In genomic region chr6:146228048-146228447, GRCm38 (mm10) we compare ENCODE assay signal across 16 mouse cellular contexts.
"Had no signal": no experiment of that assay in that cellular context is flagged by ENCODE, and none has a peak within 500 bp of the region (broad histone marks: within the 10 kb centered on the region; RNA-seq: fewer than 3 reads in every experiment).

No protein-coding gene starts in this region.

- ATAC-seq: inflammation-experienced regulatory T-cells, adult 6 months; intestine, postnatal 0 days had no signal

- H3K4me3 ChIP-seq: left cerebral cortex, adult 2 months; limb, embryonic 15.5 days; megakaryocyte, embryonic 14.5 days; myocyte had no signal

- H3K4me2 ChIP-seq: limb, embryonic 15.5 days; lung, embryonic 14.5 days had no signal

- DNase-seq: kidney, adult 8-10 months; kidney, postnatal 25 days; lung, embryonic 14.5 days; lung, postnatal 10 days; lung, postnatal 4 days; midbrain, embryonic 14.5 days; right cerebral cortex, postnatal 4 days; spleen, adult 18-20 months; thymus, adult 2 months; thymus, postnatal 25 days had no signal

- H3K27me3 ChIP-seq: limb, embryonic 15.5 days; megakaryocyte, embryonic 14.5 days had no signal

- H3K4me1 ChIP-seq: limb, embryonic 15.5 days had no signal

- H3K36me3 ChIP-seq: limb, embryonic 15.5 days had no signal

- H3K27ac ChIP-seq: left cerebral cortex, adult 2 months; limb, embryonic 15.5 days had no signal

- H3K9me3 ChIP-seq: limb, embryonic 15.5 days had no signal

- H3K9ac ChIP-seq: limb, embryonic 15.5 days; lung, embryonic 14.5 days had no signal
